ENCODE assay signal across 8 mouse cellular contexts in the genomic region with DNA sequence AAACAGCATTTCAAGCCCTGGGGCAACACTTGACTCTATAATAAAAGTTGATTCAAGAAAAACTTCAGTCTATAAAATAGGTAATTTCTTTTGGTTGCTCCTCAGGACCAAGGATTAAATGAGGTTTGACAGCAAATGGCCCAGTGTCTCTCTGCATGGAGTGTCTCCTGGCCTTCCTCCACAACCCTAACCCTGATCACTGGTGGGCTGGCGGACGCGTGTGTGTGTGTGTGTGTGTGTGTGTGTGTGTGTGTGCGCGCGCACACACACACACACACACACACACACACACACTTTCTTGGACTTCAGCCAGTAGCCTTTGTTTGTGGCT. TPM values are rescaled to one million over a fixed set of nuclear protein-coding genes. Genes with fewer than 3 reads are reported as not detected.
DNase-seq lines count a peak whose midpoint lies in the region; ATAC-seq lines count a peak whose summit lies in the region.

No protein-coding gene starts in this region.

- peaks cover 27% of the 10 kb centered on the region for H3K4me1 ChIP-seq in heart, embryonic 10.5 days
- peaks cover 4% of the 10 kb centered on the region for H3K4me1 ChIP-seq in hindbrain, embryonic 16.5 days (ENCODE audit: control insufficient read depth, insufficient read depth, low read depth, low read length)
- peaks cover 33% of the 10 kb centered on the region for H3K4me1 ChIP-seq in midbrain, embryonic 13.5 days (replicated peaks)

- no peak for DNase-seq in heart, embryonic 10.5 days (ENCODE audit: low spot score)
- DNase-seq in heart, adult 18-20 months, result no peak
- peak; percentile 14 for DNase-seq in R1 (ENCODE audit: low read depth, low spot score)
- no peak for DNase-seq in retina, postnatal 1 day
- no peak for DNase-seq in adrenal gland, adult 18-20 months (ENCODE audit: low spot score in 2 of 2)

- H3K27me3 ChIP-seq in heart, embryonic 10.5 days (ENCODE audit: insufficient read depth, poor library complexity, severe bottlenecking), result 0 out of 2 replicates have a peak, but pooled peaks cover 3% of the 10 kb centered on the region
- H3K27me3 ChIP-seq in hindbrain, embryonic 16.5 days (replicated peaks; ENCODE audit: control insufficient read depth, insufficient read depth, low read length), result no peaks in the 10 kb centered on the region
- 0 out of 2 replicates have a peak, but pooled peaks cover 3% of the 10 kb centered on the region for H3K27me3 ChIP-seq in midbrain, embryonic 13.5 days

- H3K9me3 ChIP-seq in heart, embryonic 10.5 days, result no peaks in the 10 kb centered on the region
- no peaks in the 10 kb centered on the region for H3K9me3 ChIP-seq in hindbrain, embryonic 16.5 days (ENCODE audit: control insufficient read depth, low read length)
- no peaks in the 10 kb centered on the region for H3K9me3 ChIP-seq in midbrain, embryonic 13.5 days

- no peak for ATAC-seq in hindbrain, embryonic 16.5 days
- ATAC-seq in midbrain, embryonic 13.5 days, result peak; percentile 27; the same call in 1 of the 2 replicates
- ATAC-seq in megakaryocyte progenitor cell, adult 5-6 weeks (replicated peaks; ENCODE audit: poor library complexity), result no peak

- H3K27ac ChIP-seq in heart, embryonic 10.5 days, result peak overlapping the region; percentile 89
- no peak overlapping the region for H3K27ac ChIP-seq in hindbrain, embryonic 16.5 days (ENCODE audit: low read depth, low read length)
- no peak overlapping the region for H3K27ac ChIP-seq in midbrain, embryonic 13.5 days

- 12% methylated on average over 3 of the region's 6 CpGs for WGBS in heart, embryonic 10.5 days
- WGBS in hindbrain, embryonic 16.5 days, result 5% methylated on average over 6 of the region's 6 CpGs
- 3% methylated on average over 6 of the region's 6 CpGs for WGBS in midbrain, embryonic 13.5 days

- peak overlapping the region; percentile 86 for H3K4me3 ChIP-seq in heart, embryonic 10.5 days
- peak overlapping the region; percentile 66 for H3K4me3 ChIP-seq in hindbrain, embryonic 16.5 days (ENCODE audit: low read length)
- H3K4me3 ChIP-seq in midbrain, embryonic 13.5 days (replicated peaks), result peak overlapping the region; percentile 67

- peak overlapping the region; percentile 99 for H3K4me2 ChIP-seq in hindbrain, embryonic 16.5 days (ENCODE audit: low read length)
- peak overlapping the region; percentile 92 for H3K4me2 ChIP-seq in midbrain, embryonic 13.5 days (replicated peaks)

- H3K36me3 ChIP-seq in heart, embryonic 10.5 days, result no peaks in the 10 kb centered on the region
- H3K36me3 ChIP-seq in hindbrain, embryonic 16.5 days (ENCODE audit: control insufficient read depth, insufficient read depth, low read length), result no peaks in the 10 kb centered on the region
- H3K36me3 ChIP-seq in midbrain, embryonic 13.5 days, result no peaks in the 10 kb centered on the region

- H3K9ac ChIP-seq in hindbrain, embryonic 16.5 days (ENCODE audit: low read depth, low read length), result peak overlapping the region; percentile 75
- peak overlapping the region; percentile 74 for H3K9ac ChIP-seq in midbrain, embryonic 13.5 days (replicated peaks)

RNA-seq across cellular contexts. Expression of a gene that starts 0.8 kb away (rescaled TPM):
- 5.5 TPM in 2 replicates for polyA plus RNA-seq in heart, embryonic 10.5 days (2016; fragmentation: Nextera tagmentation; extraction: Ambion mirVana)
- under 1 TPM; 0.27 to 0.33 TPM for total RNA-seq in heart, adult 18-20 months (2021)
- polyA plus RNA-seq in hindbrain, embryonic 16.5 days (2015; fragmentation: Nextera tagmentation; extraction: Ambion mirVana), result 0.51 and 0.70 TPM in 2 replicates
- 2.7 and 3.1 TPM in 2 replicates for polyA plus RNA-seq in midbrain, embryonic 13.5 days (2015; fragmentation: Nextera tagmentation; extraction: Ambion mirVana)
- total RNA-seq in megakaryocyte progenitor cell, adult 5-6 weeks (2015), result 0.02 TPM in 1 of 2 replicates, not detected in the other
- 0.04 and 0.17 TPM in 2 replicates for total RNA-seq in megakaryocyte progenitor cell, adult 5-6 weeks (2017)
- total RNA-seq in adrenal gland, adult 18-20 months (2021), result 10 to 100 TPM; 43.7 to 54.7 TPM

RNA-seq across cellular contexts. Expression of a gene that starts 10.9 kb away (rescaled TPM):
- 52.8 and 63.4 TPM in 2 replicates for polyA plus RNA-seq in heart, embryonic 10.5 days (2016; fragmentation: Nextera tagmentation; extraction: Ambion mirVana)
- total RNA-seq in heart, adult 18-20 months (2021), result 10 to 100 TPM; 84.6 to 86.7 TPM
- polyA plus RNA-seq in hindbrain, embryonic 16.5 days (2015; fragmentation: Nextera tagmentation; extraction: Ambion mirVana), result 28.9 and 30.2 TPM in 2 replicates
- 46.7 and 49.5 TPM in 2 replicates for polyA plus RNA-seq in midbrain, embryonic 13.5 days (2015; fragmentation: Nextera tagmentation; extraction: Ambion mirVana)
- total RNA-seq in megakaryocyte progenitor cell, adult 5-6 weeks (2015), result 51.7 and 60.3 TPM in 2 replicates
- 49.2 and 49.9 TPM in 2 replicates for total RNA-seq in megakaryocyte progenitor cell, adult 5-6 weeks (2017)
- 10 to 100 TPM; 39.5 to 41.5 TPM for total RNA-seq in adrenal gland, adult 18-20 months (2021)

Comparison
In these comparisons a context has a peak if more than half of its experiments do, and no peak if none do; other contexts are left out.
1. RNA of a gene that starts 0.8 kb away (total RNA-seq): 43.7 to 54.7 TPM in adrenal gland, adult 18-20 months; 0.27 to 0.33 TPM in heart, adult 18-20 months and 0.02 to 0.17 TPM in megakaryocyte progenitor cell, adult 5-6 weeks; every median in the first group is over 10 times any median in the second.
2. Peak in every context shown above with its lines, with median percentiles within 50 percentile points of each other: H3K4me3 ChIP-seq.